8 mouse cellular contexts compared by ENCODE assay signal in genomic region chr4:62519849-62520233, GRCm38 (mm10). TPM values are rescaled to one million over a fixed set of nuclear protein-coding genes. Genes with fewer than 3 reads are reported as not detected.
DNase-seq lines count a peak whose midpoint lies in the region; ATAC-seq and TF ChIP-seq lines count a peak whose summit lies in the region.

Gene Alad, minus strand, starts transcription at chr4:62519918.

- H3K36me3 ChIP-seq in heart, embryonic 12.5 days = peaks cover 18% of the 10 kb centered on the region
- H3K36me3 ChIP-seq in kidney, postnatal 0 days (ENCODE audit: insufficient read depth, low read length) = no peaks in the 10 kb centered on the region
- H3K36me3 ChIP-seq in liver, embryonic 13.5 days = peaks cover 37% of the 10 kb centered on the region
- peaks cover 8% of the 10 kb centered on the region for H3K36me3 ChIP-seq in stomach, embryonic 14.5 days (ENCODE audit: control insufficient read depth, insufficient read depth, low read length)

- TF ChIP-seq CTCF in kidney, postnatal 0 days (IDR thresholded peaks at IDR 0.05; ENCODE audit: low read depth) = no peak

- H3K9ac ChIP-seq in heart, embryonic 12.5 days = peak within 1 kb of the TSS; percentile 83
- H3K9ac ChIP-seq in kidney, postnatal 0 days (ENCODE audit: low read depth, low read length) = peak within 1 kb of the TSS; percentile 78
- H3K9ac ChIP-seq in liver, embryonic 13.5 days = peak within 1 kb of the TSS; percentile 99
- H3K9ac ChIP-seq in stomach, embryonic 14.5 days (replicated peaks; ENCODE audit: low read depth, low read length) = peak within 1 kb of the TSS; percentile 65

- peak within 1 kb of the TSS; percentile 94 for H3K4me3 ChIP-seq in brown adipose tissue, adult 24 weeks (ENCODE audit: insufficient read depth, low read depth, low read length)
- H3K4me3 ChIP-seq in heart, embryonic 12.5 days = peak within 1 kb of the TSS; percentile 74
- H3K4me3 ChIP-seq in kidney, postnatal 0 days (replicated peaks; ENCODE audit: low read depth, low read length) = peak within 1 kb of the TSS; percentile 83
- H3K4me3 ChIP-seq in liver, embryonic 13.5 days (replicated peaks) = peak within 1 kb of the TSS; percentile 89
- H3K4me3 ChIP-seq in stomach, embryonic 14.5 days (ENCODE audit: low read depth, low read length) = peak within 1 kb of the TSS; percentile 69

- H3K27me3 ChIP-seq in heart, embryonic 12.5 days (replicated peaks) = no peaks in the 10 kb centered on the region
- no peaks in the 10 kb centered on the region for H3K27me3 ChIP-seq in kidney, postnatal 0 days (ENCODE audit: insufficient read depth, low read length)
- H3K27me3 ChIP-seq in liver, embryonic 13.5 days = no peaks in the 10 kb centered on the region
- no peaks in the 10 kb centered on the region for H3K27me3 ChIP-seq in stomach, embryonic 14.5 days (ENCODE audit: control insufficient read depth, insufficient read depth, low read length)

- H3K4me1 ChIP-seq in brown adipose tissue, adult 24 weeks (ENCODE audit: control insufficient read depth, insufficient read depth, insufficient read length, low read length) = peaks cover 19% of the 10 kb centered on the region
- peaks cover 52% of the 10 kb centered on the region for H3K4me1 ChIP-seq in heart, embryonic 12.5 days (replicated peaks)
- peaks cover 44% of the 10 kb centered on the region for H3K4me1 ChIP-seq in kidney, postnatal 0 days (replicated peaks; ENCODE audit: insufficient read depth, low read length)
- H3K4me1 ChIP-seq in liver, embryonic 13.5 days (replicated peaks) = peaks cover 81% of the 10 kb centered on the region
- peaks cover 35% of the 10 kb centered on the region for H3K4me1 ChIP-seq in stomach, embryonic 14.5 days (ENCODE audit: control insufficient read depth, insufficient read depth, low read length)

- ATAC-seq in erythroid progenitor cell, adult 5-6 weeks (replicated peaks; ENCODE audit: low FRiP score, poor library complexity, severe bottlenecking) = peak; percentile 50
- ATAC-seq in heart, embryonic 12.5 days (ENCODE audit: insufficient number of reproducible peaks, low FRiP score) = peak; percentile 88
- ATAC-seq in kidney, postnatal 0 days (replicated peaks; ENCODE audit: low FRiP score, low read depth) = peak; percentile 95
- ATAC-seq in liver, embryonic 13.5 days (ENCODE audit: low read depth) = peak; percentile 59
- ATAC-seq in stomach, embryonic 14.5 days (ENCODE audit: insufficient number of reproducible peaks, insufficient read depth, low FRiP score, low read depth) = peak; percentile 87; the same call in 1 of the 2 replicates

- peak within 1 kb of the TSS; percentile 78 for H3K27ac ChIP-seq in brown adipose tissue, adult 24 weeks (replicated peaks; ENCODE audit: low read depth, low read length)
- peak within 1 kb of the TSS; percentile 85 for H3K27ac ChIP-seq in heart, embryonic 12.5 days (ENCODE audit: poor library complexity, severe bottlenecking)
- peak within 1 kb of the TSS; percentile 90 for H3K27ac ChIP-seq in kidney, postnatal 0 days
- peak within 1 kb of the TSS; percentile 100 for H3K27ac ChIP-seq in liver, embryonic 13.5 days
- peak within 1 kb of the TSS; percentile 92 for H3K27ac ChIP-seq in stomach, embryonic 14.5 days (ENCODE audit: low read length)

- peak within 1 kb of the TSS; percentile 84 for H3K4me2 ChIP-seq in heart, embryonic 12.5 days
- H3K4me2 ChIP-seq in kidney, postnatal 0 days (ENCODE audit: low read length) = peak within 1 kb of the TSS; percentile 88
- peak within 1 kb of the TSS; percentile 89 for H3K4me2 ChIP-seq in liver, embryonic 13.5 days
- peak within 1 kb of the TSS; percentile 67 for H3K4me2 ChIP-seq in stomach, embryonic 14.5 days (replicated peaks; ENCODE audit: low read depth, low read length)

- WGBS in heart, embryonic 12.5 days = under 1% methylated on average over 37 of the region's 37 CpGs
- under 1% methylated on average over 36 of the region's 37 CpGs for WGBS in kidney, postnatal 0 days
- under 1% methylated on average over 37 of the region's 37 CpGs for WGBS in liver, embryonic 13.5 days (ENCODE audit: insufficient replicate concordance)
- WGBS in stomach, embryonic 14.5 days = under 1% methylated on average over 37 of the region's 37 CpGs

- no peaks in the 10 kb centered on the region for H3K9me3 ChIP-seq in heart, embryonic 12.5 days (replicated peaks)
- H3K9me3 ChIP-seq in kidney, postnatal 0 days (replicated peaks; ENCODE audit: low read length) = no peaks in the 10 kb centered on the region
- H3K9me3 ChIP-seq in liver, embryonic 13.5 days (replicated peaks) = no peaks in the 10 kb centered on the region
- H3K9me3 ChIP-seq in stomach, embryonic 14.5 days (ENCODE audit: control insufficient read depth, low read depth, low read length) = no peaks in the 10 kb centered on the region

- peak; percentile 31 to 42 for DNase-seq in CD8-positive naive resting alpha-beta T cell, adult 2 months (ENCODE audit: low read depth in 2 of 2, low spot score in 2 of 2)
- DNase-seq in kidney, postnatal 0 days (ENCODE audit: low spot score) = peak; percentile 94
- peak; percentile 93 for DNase-seq in liver, embryonic 13.5 days
- DNase-seq in natural killer cell, adult 2 months (ENCODE audit: low spot score in 2 of 2) = peak; percentile 34 to 38

RNA-seq across cellular contexts. Expression of gene Alad, which starts in this region (rescaled TPM):
- 73.2 and 87.7 TPM in 2 replicates for polyA plus RNA-seq in brown adipose tissue, adult 24 weeks (2012; ENCODE audit: insufficient read depth, insufficient read length, missing spikeins)
- 510 and 532 TPM in 2 replicates for total RNA-seq in erythroid progenitor cell, adult 5-6 weeks (2015; ENCODE audit: low replicate concordance)
- 271 and 392 TPM in 2 replicates for total RNA-seq in erythroid progenitor cell, adult 5-6 weeks (2017; ENCODE audit: low replicate concordance)
- polyA plus RNA-seq in heart, embryonic 12.5 days (2016; fragmentation: Nextera tagmentation; extraction: Ambion mirVana) = 74.3 and 80.0 TPM in 2 replicates
- 109 and 119 TPM in 2 replicates for polyA plus RNA-seq in kidney, postnatal 0 days (2015; fragmentation: Nextera tagmentation; extraction: Ambion mirVana)
- polyA plus RNA-seq in liver, embryonic 13.5 days (2015; fragmentation: Nextera tagmentation; extraction: Ambion mirVana) = 616 and 657 TPM in 2 replicates
- 126 and 136 TPM in 2 replicates for polyA plus RNA-seq in stomach, embryonic 14.5 days (2014; fragmentation: Nextera tagmentation; extraction: Ambion mirVana)

Comparison
In these comparisons a context has a peak if more than half of its experiments do, and no peak if none do; other contexts are left out.
1. Peak in every context shown above with its lines: DNase-seq, ATAC-seq, H3K4me3 ChIP-seq and H3K27ac ChIP-seq.
2. DNase-seq: peak in every context shown above with its lines; median percentile 94 in kidney, postnatal 0 days; 93 in liver, embryonic 13.5 days; 36 in CD8-positive naive resting alpha-beta T cell, adult 2 months; 36 in natural killer cell, adult 2 months.